Mouse (Mus musculus) layer of hippocampus, postnatal 10 days (tissue): Measurements from ENCODE around the gene Vps39. TPM values are rescaled to one million over a fixed set of nuclear protein-coding genes. Genes with fewer than 3 reads are reported as not detected.

Experiments used
- DNase-seq, 2 experiments: peaks; one replicate each; pipeline ENCODE4 v3.0.0; 2021; ENCODE audit warnings: low spot score in 2 of 2
- total RNA-seq, 2 experiments: library from RNA; stranded (reverse); gene quantifications; 2 replicates each; pipeline ENCODE4 v1.2.3; 2021

Vps39 gene
- total RNA-seq, 2 experiments from 2014 or later = 59.3 to 62.1 TPM

- DNase-seq = no peak
Measured at GRCm38 (mm10) chr2:120299866-120300265, 53.1 kb downstream of the Vps39 start.

- DNase-seq = no peak
Measured at GRCm38 (mm10) chr2:120296160-120296559, 56.8 kb downstream of the Vps39 start.

GRCm38 (mm10) chr2:120291471-120292078 lies 61.4 kb downstream of the Vps39 start:
- no peak for DNase-seq

- DNase-seq = no peak
Measured at GRCm38 (mm10) chr2:120288995-120289394, 63.9 kb downstream of the Vps39 start, which contains the start of gene Pla2g4d. Pla2g4d (minus strand) TSS chr2:120289197.

- no peak for DNase-seq
Measured at GRCm38 (mm10) chr2:120288401-120288800, 64.5 kb downstream of the Vps39 start.

- DNase-seq = no peak
Measured at GRCm38 (mm10) chr2:120285639-120286038, 67.3 kb downstream of the Vps39 start.

GRCm38 (mm10) chr2:120284705-120285104 lies 68.2 kb downstream of the Vps39 start:
- DNase-seq = no peak

- DNase-seq = no peak
Measured at GRCm38 (mm10) chr2:120284094-120284493, 68.8 kb downstream of the Vps39 start.

GRCm38 (mm10) chr2:120283550-120283949 lies 69.4 kb downstream of the Vps39 start:
- no peak for DNase-seq

GRCm38 (mm10) chr2:120281221-120281620 lies 71.7 kb downstream of the Vps39 start:
- no peak for DNase-seq

- peak; percentile 69 to 71 for DNase-seq
Measured at GRCm38 (mm10) chr2:120279961-120280360, 73.0 kb downstream of the Vps39 start.

- DNase-seq = no peak
Measured at GRCm38 (mm10) chr2:120276951-120277350, 76.0 kb downstream of the Vps39 start.

GRCm38 (mm10) chr2:120268635-120269034 lies 84.3 kb downstream of the Vps39 start:
- DNase-seq = peak in 1 of 2 experiments; percentile 32

Other genes starting within 250 kb of the Vps39 start
- gene Ehd4, start 198.5 kb downstream of the Vps39 start, total RNA-seq = 1 to 10 TPM; 7.5 to 8.3 TPM
- gene Pla2g4e, start 107.8 kb downstream of the Vps39 start, total RNA-seq = 10 to 100 TPM; 12.0 to 13.8 TPM
- under 1 TPM; 0.11 TPM for gene Pla2g4d, start 63.9 kb downstream of the Vps39 start, total RNA-seq
- gene Pla2g4f, start 39.0 kb downstream of the Vps39 start, total RNA-seq = not detected
- 10 to 100 TPM in 1 of 2 experiments, 1 to 10 TPM in 1; 7.8 to 10.8 TPM for gene Ganc, start 50.8 kb upstream of the Vps39 start, total RNA-seq
- 10 to 100 TPM; 31.4 to 34.1 TPM for gene Tmem87a, start 51.0 kb upstream of the Vps39 start, total RNA-seq
- gene Capn3, start 102.9 kb upstream of the Vps39 start, total RNA-seq = 1 to 10 TPM; 4.3 to 6.6 TPM
- 100 to 1,000 TPM in 1 of 2 experiments, 10 to 100 TPM in 1; 98.3 to 101 TPM for gene Zfp106, start 210.7 kb upstream of the Vps39 start, total RNA-seq
- 10 to 100 TPM; 18.3 to 18.8 TPM for gene Snap23, start 214.5 kb upstream of the Vps39 start, total RNA-seq